Mouse (Mus musculus) retina, adult 2 months (tissue): ENCODE results near the gene Usp25.

Experiments used
- DNase-seq: peaks from one replicate; pipeline ENCODE4 v3.0.0-alpha.2; 2012; ENCODE audit warnings: low read depth, low spot score

Gene Usp25

DNA sequence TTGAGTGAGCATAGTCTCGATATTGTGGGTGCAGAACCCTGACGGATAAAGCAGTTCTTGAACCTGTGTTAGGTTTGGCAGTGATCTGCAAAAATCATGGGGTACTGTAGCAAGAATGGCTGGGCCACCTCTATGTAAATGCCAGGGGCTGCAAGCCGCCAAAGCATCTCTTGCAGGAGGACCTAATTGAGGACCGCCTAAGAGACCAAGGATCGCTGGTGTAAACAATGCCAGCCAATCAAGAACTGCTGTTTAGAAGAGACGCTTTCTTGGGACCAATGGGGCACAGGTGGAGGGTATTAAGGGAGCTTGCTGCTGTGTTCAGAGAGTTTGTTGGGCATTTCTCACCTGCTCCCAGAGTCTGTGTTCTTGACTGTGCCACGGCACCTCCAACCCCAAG is 127.1 kb downstream of the Usp25 start:
- no peak for DNase-seq

DNA sequence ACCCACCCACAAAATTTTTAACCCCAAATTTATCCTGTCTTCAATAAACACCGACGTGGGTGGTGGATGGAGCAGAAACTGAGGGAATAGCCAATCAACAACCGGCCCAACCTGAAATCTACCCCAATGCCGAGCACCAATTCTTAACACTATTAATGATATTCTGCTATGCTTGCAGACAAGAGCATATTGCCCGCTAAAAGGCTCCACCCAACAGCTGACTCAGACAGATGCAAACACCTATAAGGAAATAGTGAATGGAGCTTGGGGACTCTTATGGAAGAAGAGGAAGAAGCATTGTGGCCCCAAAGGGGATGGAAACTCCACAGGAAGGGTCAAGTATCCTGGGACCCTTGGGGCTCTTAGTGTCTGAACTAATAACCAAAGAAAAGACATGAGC is 133.3 kb downstream of the Usp25 start:
- no peak for DNase-seq

DNA sequence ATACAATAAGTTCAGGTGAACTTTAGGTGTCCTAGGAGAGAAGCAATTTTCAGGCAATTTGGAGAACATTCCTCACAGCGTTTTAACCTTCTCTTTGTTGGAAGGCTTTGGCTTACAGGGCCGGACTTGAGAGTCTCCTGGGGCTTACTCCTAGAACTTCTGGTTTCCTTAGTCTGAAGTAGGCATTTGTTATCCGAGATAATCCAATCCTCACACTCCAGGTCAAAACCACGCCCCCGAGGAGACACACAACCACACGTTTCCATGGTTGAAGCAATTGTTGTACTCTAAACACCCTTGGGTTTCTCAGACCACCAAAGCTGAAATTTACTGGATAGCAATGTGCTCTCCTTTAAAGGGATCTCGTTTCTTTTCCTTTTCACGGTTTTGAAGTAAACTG is 136.8 kb downstream of the Usp25 start:
- DNase-seq: no peak

DNA sequence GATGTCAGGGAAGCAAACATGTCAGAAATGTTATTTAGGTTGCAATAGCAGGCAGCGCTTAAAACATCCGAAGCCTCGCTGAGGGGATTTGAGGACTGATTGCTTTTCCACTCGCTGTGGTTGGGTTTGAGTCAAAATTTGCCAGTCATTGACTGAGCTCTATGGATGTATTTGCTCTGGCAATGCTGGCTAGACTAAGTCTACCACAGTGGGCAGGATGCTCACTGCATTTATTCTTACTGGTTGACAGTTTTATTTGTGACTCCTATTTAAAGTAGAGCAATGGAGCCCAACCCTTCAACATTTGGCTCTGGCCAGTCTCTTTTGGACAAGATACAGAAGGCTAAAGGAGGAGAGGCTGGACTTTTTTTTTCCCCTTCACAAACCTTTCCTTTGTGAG is 137.4 kb downstream of the Usp25 start:
- no peak for DNase-seq

DNA sequence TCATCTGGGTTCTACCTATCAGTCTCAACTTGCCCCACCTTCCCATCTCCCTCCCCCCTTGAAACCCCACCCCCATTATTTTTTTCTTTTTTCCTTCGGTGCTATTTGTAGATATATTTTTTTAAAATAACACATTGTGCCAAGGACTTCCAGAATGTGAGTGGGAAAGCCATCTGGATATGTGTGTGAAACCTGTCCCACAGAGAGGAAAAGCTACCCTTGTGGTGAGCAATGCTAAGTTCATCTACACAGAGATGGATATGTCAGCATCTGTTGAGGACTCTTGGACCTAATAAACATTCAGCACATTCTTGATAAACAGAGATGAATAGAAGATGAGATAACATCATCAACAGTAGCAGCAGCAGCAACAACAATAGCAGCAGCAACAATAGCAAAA is 138.8 kb downstream of the Usp25 start:
- no peak for DNase-seq

DNA sequence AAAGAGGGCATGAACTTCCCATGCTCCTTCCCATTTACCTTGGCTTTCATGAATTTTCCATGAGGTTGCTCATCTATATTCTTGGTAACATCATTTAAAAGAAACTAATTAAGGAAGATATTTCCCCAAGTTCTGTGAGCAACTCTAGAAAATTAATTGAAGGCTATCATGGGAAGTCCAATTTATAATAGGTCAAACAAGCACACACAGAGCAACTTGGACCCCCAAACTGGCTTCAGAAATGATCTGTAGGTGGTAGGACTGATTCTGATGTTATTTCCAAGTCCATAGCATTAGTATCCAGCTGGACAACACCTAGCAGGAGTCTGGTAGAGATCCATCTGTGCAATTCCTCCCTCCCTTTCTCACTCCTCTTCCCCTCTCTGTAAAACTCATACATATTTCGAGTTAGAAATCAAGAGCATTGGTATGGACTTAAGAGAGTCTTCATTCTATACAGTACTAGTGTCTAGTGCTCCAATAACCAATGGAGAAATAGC is 139.8 kb downstream of the Usp25 start:
- DNase-seq: no peak

DNA sequence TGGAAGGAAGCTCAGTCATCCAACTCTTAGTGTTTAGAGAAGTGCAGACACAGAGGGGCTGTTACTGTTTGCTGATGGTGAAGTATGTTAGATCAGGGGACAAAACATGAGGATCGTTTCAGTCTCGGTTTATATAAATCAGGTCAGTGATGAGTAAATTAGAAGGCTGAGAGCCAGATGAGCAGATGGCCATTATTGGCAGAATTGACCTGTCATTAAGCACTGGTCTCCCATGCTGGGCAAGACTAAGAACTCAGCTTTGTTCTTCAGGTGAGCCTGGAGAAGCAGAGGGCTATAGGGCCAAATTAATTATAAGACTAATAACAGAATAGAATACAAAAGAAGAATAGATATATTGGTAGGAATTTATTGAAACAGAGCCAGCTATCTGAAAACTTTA is 140.3 kb downstream of the Usp25 start:
- DNase-seq: no peak

DNA sequence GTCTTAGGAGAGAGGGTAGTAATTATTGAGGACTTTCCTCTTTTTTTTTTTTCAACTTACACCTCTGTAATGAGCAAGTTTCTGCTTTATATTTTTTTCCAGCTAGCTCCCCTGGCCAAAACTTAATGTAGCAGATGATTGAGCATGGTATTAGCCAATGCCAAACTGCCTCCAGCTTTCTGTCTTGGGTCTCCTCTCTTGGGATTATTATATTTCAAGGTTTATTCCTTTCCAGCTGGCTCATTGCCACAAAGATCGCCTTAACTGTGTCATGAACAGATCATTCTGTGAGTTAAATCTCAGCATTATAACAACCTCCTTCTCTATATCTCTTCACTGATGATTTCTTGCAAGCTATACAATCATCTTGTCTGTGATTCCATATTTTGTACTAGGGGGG is 141.3 kb downstream of the Usp25 start:
- no peak for DNase-seq
